Mouse (Mus musculus) liver, postnatal 0 days (tissue): ENCODE results near the gene Ttc16.

Experiments used
- CTCF ChIP-seq: sonication (generic); IDR thresholded peaks from 2 replicates; pipeline ENCODE4 v1.5.1; 2016; ENCODE audit warnings: antibody characterized with exemption, low read depth
- EP300 ChIP-seq: IDR thresholded peaks from 2 replicates; pipeline ENCODE4 v1.6.1; 2016; ENCODE audit warnings: antibody characterized with exemption, low read depth, mild to moderate bottlenecking

DNA sequence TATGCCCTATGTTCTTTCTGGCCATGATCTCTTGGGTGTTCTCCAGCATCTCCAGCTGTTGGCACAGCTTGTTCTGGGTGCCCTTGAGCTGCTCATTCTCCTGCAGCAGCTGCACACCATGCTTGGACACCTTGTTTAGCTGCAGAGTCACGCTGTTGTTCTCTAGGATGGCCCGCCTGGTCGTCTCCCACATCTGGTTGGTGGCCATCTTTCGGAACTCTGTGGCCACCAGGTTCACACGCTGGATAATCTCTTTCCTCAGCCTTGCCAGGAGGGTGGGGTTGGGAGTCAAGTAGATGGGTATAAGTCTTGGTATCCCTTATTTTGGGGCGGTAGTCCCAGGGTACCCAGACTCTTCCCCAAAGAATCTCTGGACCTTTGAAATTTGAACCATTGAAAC lies 4.3 kb upstream of the Ttc16 start:
- TF ChIP-seq CTCF (no peak), EP300 (no peak)
